Mouse (Mus musculus) kidney, postnatal 4 days (tissue): ENCODE measurements around the gene Szt2.
A peak's percentile ranks its signal among the peaks of the same experiment; 100 is the strongest.

ENCODE experiments used
- DNase-seq, 2 experiments: peaks; one replicate each; pipeline ENCODE4 v3.0.0; 2021; ENCODE audit warnings: mixed read lengths in 2 of 2

Gene Szt2

DNA sequence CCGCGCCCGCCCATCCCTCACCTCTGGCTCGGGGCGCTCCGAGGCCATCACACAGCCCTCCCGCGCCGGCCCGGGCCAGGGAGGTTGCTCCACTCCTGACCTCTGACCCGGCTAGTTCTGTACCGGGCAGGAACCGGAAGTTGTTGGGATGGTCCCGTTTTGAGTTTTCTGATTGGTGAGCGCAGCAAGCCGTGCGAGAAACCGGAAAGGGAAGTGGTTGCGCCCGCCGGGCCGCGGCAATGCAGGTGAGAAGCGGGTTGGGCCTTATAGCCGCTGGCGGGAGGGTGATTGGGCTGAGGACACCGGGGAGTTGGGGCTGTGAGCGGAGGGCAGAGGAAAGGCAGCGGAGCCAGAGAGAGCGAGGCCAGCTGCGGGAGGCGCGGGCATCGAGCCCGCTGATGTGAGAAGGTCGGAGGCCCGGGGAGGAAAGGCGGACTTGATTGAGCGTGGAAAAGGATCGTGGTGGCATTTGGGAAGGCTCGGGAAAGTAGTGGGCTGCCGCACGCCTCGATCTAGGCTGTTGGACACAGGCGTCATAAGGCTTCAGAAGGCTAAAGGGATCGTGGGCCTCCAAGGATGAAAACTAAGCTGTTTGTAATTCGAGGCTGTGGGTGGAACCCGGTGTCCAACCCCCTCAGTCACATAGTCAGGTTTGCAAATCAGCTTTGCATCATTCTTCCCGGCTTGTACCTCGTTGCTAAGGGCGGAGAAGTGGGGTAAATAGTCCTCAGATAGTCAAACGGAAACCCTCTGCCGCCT, at the start of gene Szt2, which contains the start of gene Med8:
Gene Szt2, minus strand, starts transcription at position 132 of the 759 bp plus-strand sequence.
Gene Med8, plus strand, starts transcription at position 196 of the 759 bp plus-strand sequence.
- peak; percentile 90 to 94 for DNase-seq

DNA sequence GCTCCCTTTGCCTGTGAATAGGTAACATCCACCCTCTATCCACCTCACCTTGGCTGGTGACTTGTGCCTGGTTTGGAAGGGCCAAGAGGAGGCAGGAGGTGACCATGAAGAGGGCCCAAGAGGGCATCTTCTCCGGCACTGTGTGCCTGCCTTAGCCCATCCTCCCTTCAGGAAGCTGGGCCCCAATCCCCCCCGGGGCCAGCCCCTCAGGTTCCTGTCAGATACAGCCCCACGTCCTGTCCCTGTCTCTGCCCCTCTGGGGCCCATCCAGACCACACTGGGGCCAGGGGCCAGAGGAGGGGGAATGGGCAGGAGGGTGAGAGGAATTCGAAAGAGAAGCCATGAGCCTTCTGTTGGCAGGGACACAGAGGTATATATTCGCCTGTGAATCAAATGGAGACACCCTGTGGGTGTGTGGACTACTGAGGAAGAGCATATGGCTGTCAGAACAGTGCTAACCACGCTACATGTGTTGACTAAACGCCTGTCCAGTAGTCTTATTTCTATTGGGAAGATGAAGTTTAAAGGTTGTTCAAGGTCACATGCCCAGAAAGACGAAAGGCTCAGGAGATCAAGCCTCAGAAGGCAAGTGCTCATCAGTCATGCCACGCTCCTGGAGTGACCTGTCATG, 48.4 kb upstream of the Szt2 start, which contains the start of gene Mpl:
Gene Mpl, minus strand, starts transcription at position 169 of the 631 bp plus-strand sequence.
- no peak for DNase-seq

DNA sequence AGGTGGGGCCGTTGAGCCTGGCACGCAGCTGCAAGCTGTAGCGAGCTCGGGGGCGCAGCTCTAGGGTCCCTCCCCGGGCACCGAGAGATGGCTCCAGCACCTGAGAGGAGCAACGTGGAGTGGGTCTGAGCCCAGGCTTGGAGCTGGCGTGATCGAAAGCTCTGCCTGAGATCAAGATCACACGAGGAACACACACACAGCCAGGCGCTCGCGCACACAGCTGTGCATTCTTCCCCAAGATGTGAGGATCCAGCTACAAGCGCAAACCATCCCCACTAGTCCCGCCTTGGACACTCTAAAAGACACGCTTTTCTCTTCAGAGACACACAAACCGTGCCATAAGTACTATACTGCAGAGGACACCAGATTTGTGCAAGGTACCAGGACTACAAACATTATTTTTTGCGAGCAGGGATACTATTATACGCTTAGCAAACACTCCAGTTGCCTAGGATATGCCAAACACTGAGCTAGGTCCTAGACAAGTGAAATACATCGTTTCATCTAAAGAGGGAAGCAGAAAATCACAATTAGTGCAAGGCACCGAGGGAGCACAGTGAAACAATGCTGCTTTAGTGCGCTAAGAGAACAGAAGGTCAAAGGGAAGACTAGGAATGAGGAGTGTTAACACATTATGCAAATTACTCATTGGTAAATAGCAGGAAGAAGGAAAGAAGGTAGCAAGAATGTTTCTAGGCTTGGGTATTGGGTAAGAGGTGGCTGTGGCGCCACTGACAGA, 37.5 kb upstream of the Szt2 start:
- no peak for DNase-seq

DNA sequence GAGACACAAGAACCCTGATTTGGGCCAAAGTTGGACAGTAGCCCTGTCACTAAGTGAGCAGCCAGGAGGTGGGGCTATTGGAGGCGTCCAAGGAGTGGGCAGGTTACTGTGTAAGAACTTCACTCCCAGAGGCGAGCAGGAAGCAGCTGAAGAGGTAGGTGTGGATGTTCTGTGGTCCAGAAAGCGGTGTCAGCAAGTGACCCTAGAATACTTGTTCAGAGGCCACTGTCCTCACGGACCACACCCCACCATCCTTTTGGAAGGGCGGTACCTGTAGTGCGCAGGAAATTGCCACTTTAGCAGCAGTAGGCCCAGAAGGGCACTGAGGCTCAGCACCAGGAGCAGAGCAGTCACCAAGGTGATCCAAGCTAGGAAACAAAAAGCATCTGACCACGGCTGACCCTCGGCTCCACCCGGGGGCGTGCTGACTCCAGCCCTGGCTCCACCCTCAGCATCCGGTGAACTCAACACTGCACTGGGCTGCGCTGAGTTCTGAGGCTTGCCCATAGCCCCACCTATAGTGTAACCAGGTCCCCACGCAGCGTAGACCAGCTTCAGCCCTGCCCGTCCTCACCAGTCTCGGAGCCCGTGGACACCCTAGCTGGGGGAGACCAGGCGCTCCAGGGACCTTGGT, 36.8 kb upstream of the Szt2 start:
- peak; percentile 66 to 77 for DNase-seq

DNA sequence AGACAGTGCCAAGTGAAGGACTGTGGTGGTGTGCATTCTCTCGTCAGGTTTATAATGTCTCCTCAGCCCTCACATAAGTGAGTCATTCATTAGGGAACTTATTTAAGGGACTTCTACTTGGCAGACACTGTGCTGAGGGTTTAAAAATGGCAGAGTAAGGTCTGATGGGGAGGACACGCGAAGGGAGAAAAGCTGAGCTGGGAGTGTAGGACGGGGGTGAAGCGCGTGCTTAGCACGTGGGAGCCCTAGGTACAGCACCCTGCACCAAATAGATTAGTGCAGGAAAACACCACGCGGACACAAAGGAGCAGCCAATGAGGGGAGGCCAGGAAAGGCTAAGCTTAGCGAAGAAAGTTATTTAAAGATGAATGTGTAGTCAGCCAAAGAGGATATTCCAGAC, 36.0 kb upstream of the Szt2 start:
- DNase-seq = no peak

DNA sequence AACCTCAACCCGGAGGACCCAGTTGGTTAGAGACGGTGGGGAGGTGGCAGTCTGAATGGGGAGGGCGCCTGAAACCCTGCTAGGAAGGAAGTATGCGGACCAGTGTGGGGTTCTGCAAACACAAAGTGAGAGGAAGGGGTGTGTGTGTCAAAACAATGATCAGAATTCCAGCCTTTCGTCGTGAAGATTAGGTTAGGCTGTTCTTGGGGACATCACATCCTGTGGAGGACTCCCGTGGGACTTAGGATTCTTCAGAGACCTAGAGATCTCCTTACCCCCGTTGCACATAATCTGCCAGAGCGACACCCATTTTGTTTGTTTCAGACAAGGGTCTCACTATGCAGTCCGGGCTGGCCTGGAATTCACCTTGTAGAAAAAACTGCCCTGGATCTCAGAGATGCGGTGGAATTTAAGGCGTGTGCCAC, 28.8 kb upstream of the Szt2 start:
- peak; percentile 47 to 58 for DNase-seq

DNA sequence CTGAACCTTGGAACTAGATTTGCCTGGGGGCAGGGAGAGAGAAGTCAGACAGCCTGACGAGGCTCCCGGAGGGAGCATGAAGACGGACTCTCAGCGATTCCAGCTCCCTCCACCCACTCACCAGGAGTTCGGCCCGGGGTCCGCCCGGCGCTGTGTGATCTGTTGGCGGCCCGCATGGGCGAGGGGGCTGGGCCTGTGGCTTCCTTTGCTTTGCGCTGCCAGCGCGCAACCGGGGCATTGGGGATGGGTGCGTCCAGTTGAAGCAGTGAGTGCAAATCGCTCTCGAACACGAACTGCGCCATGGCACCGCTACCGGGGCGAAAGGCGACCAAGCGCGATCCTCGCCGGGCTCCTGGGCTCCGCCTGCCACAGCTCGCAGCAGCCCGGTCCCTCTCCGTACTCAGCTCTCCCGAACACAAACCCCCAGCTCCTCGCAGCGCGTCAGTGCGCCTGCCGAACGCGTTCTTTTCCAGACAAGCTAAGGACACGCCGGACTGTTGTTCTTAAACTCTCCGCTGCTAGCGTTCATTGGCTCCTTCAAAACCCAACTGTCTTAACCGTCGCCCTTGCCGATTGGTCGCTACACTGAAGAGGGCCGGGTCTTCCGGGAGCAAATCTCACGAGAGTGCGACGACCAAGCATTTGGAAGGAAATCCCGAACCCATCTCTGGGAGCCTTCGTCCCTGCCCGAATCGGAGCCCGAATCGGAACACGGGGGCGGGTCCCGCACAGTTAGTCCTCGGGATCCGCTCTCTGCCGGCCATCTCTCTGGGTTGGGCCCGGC, 27.9 kb upstream of the Szt2 start, which contains the start of gene Cdc20:
Gene Cdc20, minus strand, starts transcription at position 533 of the 784 bp plus-strand sequence.
- peak; percentile 91 to 96 for DNase-seq

DNA sequence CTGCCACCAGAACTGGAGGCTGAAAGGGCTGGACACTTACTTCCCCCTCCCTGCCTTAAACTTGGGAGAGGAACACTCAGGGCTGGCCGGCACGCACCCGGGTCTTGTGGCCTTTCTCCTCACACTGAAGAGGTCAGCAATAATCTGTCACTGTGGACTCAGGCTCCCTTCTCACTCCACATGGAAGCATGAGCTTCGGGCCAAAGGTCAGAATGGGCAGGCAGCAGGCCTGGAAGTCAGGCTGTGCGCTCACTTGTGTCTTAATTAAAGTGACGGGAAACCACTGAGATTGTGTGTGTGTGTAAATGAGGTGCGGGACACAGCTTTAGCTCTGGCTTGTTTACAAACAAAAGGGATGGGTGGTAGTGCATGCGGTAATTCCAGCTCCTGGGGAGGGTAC, 23.3 kb upstream of the Szt2 start:
- peak in 1 of 2 experiments; percentile 43 for DNase-seq

DNA sequence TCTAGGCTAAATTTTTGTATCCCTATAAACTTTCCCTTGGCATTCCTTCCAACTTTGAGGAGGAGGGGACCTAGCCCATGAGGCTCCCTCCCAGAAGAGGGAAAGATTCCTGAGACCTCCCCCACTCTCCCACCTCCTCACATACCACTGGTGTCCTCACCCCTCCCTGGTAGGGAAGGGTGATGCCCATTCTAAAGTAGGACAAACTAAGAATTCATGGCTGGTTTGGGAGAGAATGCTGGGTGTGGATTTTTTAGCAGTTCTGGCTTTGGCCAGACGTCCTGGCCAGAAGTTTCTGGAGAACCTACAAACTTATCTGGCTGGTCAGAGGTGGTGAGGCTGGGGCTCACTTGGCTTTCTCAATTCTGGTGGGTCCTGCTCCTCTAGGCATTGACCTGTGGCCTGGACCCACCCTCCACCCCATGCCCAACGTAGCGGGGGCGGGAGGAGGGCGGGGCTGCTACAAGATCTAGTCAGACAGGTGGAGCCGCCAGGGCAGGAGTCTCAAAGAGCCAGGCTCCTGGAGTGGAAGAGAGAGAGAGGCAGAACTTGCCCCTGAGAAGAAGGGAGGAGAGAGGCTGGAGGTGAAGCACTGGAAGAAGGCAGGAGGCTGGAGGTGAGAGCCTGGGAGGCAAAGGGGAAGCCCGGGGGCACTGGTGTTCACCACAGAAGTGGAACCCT, 20.3 kb upstream of the Szt2 start:
- DNase-seq = peak; percentile 32 to 59

DNA sequence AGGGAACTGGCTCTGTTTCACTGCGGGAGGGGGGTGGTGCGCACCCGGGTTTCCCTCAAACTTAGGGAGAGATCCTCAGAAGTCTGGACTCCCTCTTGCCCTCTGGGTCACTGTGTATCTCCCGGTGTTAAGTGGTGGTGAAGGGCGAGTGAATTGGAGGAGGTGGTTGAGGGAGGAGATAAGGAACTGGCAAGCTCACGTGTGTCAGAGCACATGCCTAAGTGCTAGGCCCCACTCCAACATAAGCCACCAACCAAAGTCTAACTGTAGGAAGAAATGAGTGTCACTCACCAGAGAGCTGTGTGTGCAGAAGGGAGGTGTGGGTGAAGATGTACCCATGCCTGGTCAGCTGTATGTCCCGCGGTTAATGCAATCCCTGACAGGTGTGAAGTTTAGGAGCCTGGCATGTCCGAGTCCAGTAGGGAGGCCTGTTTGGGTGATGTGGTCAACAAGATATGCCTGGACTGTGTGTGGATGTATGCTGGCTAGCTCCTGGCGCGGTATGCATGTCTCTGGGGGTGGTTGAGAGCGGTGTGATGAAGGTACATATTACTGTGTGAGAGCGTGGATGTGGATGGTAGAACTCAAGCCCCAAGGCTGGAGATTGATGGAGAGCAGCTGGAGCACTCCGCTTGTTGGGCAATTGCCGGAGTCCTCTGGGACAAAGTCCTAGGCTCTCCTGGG, 19.6 kb upstream of the Szt2 start:
- DNase-seq = peak; percentile 26 to 41

DNA sequence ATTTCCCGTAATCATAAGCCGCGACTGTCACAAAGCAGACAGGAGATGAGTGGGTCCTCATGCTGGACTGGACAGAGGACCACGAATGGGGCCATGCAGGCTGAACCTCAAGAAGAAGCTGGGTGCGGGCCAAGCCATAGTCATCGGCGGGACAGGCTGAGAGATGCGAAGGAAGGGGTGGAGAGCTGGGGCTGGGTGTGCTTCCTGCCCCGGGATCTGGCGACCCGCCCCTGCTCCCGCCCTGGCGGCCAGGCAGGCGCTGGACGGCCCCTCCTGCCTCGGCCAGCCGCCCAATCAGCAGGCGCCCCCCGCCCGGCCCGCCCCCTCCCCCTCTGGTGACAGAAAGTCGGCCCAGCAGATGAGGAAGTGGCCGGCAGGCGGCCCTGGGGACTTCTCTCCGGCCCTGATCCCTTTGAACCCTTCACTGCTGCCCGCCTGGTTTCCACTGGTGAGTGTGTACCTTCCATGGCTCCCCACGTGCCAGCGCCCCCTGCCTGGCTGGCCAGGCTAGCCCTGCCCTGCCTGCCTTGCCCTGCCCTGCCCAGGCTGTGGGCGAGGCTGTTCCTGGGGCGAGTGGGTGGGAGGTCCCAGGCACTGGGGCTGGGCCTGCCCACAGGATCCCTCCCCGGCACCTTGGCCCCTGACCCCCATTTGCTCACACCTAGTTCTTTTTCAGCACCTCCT, 18.8 kb upstream of the Szt2 start, which contains the start of gene Elovl1:
Gene Elovl1, plus strand, starts transcription at position 326 of the 684 bp plus-strand sequence.
- DNase-seq = peak; percentile 94 to 96

DNA sequence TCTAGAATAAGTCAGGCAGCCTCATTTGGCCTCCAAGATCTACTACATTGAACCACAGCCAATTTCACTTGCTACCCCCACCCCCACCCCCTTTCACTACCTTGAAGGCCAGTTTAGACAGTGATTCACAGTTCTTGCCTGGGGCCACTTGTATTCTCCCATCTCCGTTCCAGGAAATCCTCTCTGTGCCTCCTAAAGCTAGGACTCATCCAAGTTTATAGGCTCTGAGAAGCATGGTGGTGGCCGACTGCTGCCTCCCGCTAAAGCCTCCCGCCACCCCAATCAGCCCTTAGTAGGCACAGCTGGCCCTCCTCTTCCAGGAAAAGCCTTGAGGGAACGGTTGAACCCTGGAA, 18.3 kb upstream of the Szt2 start:
- DNase-seq = no peak

DNA sequence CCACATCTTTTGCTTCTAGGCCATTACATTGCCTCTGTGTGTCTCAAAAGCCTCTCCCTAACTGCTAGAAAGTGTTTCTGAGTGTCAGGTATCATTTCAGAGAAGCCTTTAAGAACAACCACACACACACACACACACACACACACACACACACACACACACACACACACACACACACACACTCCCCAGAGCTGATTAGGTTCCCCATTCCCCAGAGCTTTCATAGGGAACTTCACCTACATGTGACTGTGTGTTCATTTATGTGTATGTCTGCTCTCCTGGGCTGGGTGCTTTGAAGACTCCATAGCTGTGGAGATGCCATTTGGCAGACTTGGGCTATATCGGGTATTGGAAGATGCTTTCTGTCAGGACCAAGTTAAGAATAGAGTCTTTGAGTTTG, 16.3 kb upstream of the Szt2 start:
- DNase-seq = no peak

DNA sequence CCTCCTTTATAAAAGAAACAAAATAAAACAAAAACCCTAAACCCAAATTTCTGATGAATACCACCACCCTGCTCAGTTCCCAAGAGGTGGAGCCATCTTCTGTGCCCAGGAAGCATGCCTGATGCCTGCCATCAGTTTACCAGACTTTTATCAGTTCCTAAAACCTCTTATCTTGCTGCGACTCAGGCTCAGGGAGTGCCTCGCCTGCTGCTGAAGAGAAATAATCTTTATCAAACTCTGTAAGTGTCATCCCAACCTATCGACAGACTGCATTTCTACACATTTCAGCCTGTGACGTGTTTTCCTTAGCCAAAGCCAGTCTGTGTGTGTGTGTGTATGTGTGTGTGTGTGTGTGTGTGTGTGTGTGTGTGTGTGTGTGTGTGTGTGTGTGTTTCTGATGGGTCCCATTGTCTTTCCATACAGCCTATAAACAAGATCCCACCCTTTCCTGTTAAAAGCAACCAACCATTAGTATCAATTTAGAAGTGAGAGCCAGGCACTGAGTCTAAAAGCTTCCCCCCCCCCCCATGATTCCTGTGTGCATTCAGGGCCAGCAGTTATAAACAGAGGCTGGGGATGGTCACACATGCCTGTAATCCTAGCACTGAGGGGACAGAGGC, 15.6 kb upstream of the Szt2 start:
- DNase-seq = no peak

DNA sequence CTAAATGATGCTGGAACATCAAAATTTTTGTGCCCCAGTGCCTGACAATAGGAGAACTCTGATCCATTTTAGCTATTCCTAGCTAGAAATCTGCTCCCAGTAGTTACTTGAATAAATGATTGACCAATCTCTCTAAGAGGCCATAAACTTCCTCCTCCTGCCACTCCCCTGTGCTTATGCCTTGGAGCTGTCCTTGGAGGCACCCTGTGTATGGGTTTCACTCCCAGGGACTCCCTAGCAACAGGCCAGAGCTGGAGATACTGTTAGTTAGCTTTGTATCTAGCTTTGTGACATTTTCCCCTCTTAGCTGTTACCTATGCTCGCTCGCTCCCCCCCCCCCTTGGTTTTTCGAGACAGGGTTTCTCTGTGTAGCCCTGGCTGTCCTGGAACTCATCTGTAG, 12.3 kb upstream of the Szt2 start:
- DNase-seq = peak in 1 of 2 experiments; percentile 22

DNA sequence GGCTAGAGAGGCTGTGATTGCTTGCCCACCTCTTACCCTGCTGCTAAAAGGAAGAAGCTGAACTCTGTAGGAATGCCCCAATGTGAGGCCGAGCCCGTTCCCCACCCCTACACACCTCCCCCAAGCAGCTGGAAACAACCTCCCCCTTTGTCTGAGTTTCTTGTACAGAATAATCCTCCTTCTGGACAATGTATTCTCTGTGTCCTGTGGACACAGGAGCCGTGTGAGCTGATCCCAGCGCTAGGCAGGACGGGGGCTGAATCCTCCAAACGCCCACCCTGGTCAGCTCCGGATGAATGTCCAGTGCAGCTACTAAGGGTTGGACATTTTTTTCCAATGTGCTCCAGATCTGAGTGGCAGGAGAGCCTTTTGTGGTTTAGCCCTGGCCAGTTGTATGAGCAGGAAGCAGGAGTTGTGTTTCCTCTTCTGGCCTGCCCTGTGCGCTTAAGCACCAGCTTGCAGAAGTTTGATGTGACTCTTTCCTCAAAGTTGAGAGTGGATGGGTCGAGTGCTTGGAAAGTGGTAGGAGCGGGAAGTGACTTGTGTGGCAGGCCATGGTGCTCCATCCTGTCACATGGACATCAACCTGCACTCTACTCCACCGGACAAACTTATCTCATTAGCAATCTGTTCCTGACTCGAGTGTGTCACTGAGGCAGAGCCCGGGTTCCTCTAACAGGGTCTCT, 8.2 kb upstream of the Szt2 start:
- DNase-seq = no peak

DNA sequence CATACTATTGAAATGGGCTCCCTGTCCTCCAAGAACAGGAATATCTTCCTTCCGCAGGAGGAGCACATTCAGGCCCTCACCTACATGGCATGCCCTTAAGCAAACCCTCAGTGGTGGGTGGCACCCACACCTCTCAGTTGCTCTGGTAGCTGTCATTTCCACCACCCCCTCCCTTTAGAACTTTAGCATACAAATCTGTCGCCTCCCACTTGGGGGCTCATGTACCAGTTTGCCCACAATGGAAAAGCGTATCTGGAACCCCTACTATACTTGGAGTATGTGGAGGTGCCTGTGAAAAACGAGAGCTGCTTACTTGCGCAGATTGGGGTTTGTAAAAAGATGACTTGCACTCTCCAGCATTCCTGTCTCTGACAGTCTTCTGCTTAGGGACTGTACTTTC, 7.3 kb upstream of the Szt2 start:
- no peak for DNase-seq

DNA sequence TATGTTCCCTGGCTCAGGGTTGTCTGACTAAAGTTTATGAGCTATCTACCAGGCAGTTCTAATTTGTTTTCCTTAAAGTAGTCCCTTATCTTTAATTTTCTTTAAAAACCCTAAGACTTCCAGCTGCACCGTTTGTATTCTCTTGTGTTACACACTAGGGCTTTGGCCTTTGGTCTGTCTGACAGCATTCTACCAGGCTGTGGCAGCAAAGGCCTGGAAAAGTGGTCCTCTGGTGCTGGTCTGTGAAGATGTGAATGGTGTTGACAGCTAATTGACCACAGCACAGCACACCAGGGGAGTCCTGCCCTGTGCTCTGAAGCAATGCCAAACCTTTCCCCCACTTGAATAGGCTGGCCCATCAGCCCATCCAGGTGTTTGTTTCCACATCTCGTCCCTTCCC, 6.7 kb upstream of the Szt2 start:
- DNase-seq = no peak

DNA sequence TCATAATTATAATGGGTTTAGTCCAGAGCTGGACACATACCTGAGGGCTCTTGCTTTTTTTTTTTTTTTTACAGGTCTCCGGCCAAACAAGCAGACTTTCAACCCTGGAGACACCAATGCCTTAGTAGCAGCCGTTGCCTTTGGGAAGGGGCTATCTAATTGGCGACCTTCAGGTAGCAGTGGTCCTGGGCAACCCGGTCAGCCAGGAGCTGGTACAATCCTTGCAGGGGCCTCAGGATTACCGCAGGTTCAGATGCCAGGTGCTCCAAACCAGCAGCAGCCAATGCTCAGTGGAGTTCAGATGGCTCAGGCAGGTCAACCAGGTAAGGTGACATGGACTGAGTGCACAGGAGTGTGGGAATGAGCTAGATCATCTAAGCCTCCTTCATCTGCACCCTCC, 4.5 kb upstream of the Szt2 start:
- DNase-seq = no peak
